Mouse (Mus musculus): ENCODE data around the gene Slc25a26. TPM values are rescaled to one million over a fixed set of nuclear protein-coding genes. Genes with fewer than 3 reads are reported as not detected.
A peak's percentile ranks its signal among the peaks of the same experiment; 100 is the strongest.
"Not testable (repeated sequence)": the region's sequence is repeated elsewhere in the genome, so short reads cannot be mapped to it uniquely, and the experiment has no call there.

Slc25a26 gene
- polyA plus RNA-seq, 1 experiment from 2014 or later, result 10.0 TPM

GRCm38 (mm10) chr6:94536478-94536877, 36.3 kb downstream of the Slc25a26 start:
- no peak overlapping the region for H3K4me3 ChIP-seq (replicated peaks)
- WGBS, result 73% methylated on average over 8 of the region's 8 CpGs
- H3K27ac ChIP-seq, result no peak overlapping the region
- no peak for ATAC-seq
- no peaks in the 10 kb centered on the region for H3K27me3 ChIP-seq (replicated peaks)
- H3K4me2 ChIP-seq (replicated peaks), result no peak overlapping the region
- H3K36me3 ChIP-seq, result no peaks in the 10 kb centered on the region
- no peaks in the 10 kb centered on the region for H3K9me3 ChIP-seq
- H3K4me1 ChIP-seq (replicated peaks), result peaks cover 6% of the 10 kb centered on the region; the same call in 1 of the 2 replicates
- H3K9ac ChIP-seq, result no peak overlapping the region

GRCm38 (mm10) chr6:94537652-94538051, 37.5 kb downstream of the Slc25a26 start:
- ATAC-seq, result no peak
- 78% methylated on average over 1 of the region's 1 CpGs for WGBS
- Histone ChIP-seq H3K4me1 (replicated peaks) (peaks cover 6% of the 10 kb centered on the region; the same call in 1 of the 2 replicates), H3K9ac (no peak overlapping the region), H3K4me3 (replicated peaks) (no peak overlapping the region), H3K36me3 (no peaks in the 10 kb centered on the region), H3K9me3 (no peaks in the 10 kb centered on the region), H3K27me3 (replicated peaks) (no peaks in the 10 kb centered on the region), H3K27ac (peak overlapping the region; percentile 13; the same call in 1 of the 2 replicates), H3K4me2 (replicated peaks) (no peak overlapping the region)

GRCm38 (mm10) chr6:94540090-94540489, 40.0 kb downstream of the Slc25a26 start:
- WGBS, result 90% methylated on average over 3 of the region's 3 CpGs
- H3K9me3 ChIP-seq, result no peaks in the 10 kb centered on the region
- H3K4me2 ChIP-seq (replicated peaks), result no peak overlapping the region
- ATAC-seq, result no peak
- H3K36me3 ChIP-seq, result no peaks in the 10 kb centered on the region
- H3K27ac ChIP-seq, result no peak overlapping the region
- no peak overlapping the region for H3K9ac ChIP-seq
- no peaks in the 10 kb centered on the region for H3K27me3 ChIP-seq (replicated peaks)
- H3K4me3 ChIP-seq (replicated peaks), result no peak overlapping the region
- peaks cover 6% of the 10 kb centered on the region; the same call in 1 of the 2 replicates for H3K4me1 ChIP-seq (replicated peaks)

GRCm38 (mm10) chr6:94540615-94541014, 40.5 kb downstream of the Slc25a26 start:
- no peak overlapping the region for H3K9ac ChIP-seq
- 77% methylated on average over 4 of the region's 4 CpGs for WGBS
- peaks cover 6% of the 10 kb centered on the region; the same call in 1 of the 2 replicates for H3K4me1 ChIP-seq (replicated peaks)
- H3K4me3 ChIP-seq (replicated peaks), result no peak overlapping the region
- peak overlapping the region; percentile 66 for H3K27ac ChIP-seq
- H3K4me2 ChIP-seq (replicated peaks), result no peak overlapping the region
- H3K36me3 ChIP-seq, result no peaks in the 10 kb centered on the region
- no peak for ATAC-seq
- H3K27me3 ChIP-seq (replicated peaks), result no peaks in the 10 kb centered on the region
- H3K9me3 ChIP-seq, result no peaks in the 10 kb centered on the region

- H3K27ac ChIP-seq, result peak overlapping the region; percentile 66
- H3K9ac ChIP-seq, result no peak overlapping the region
- no peaks in the 10 kb centered on the region for H3K36me3 ChIP-seq
- no peaks in the 10 kb centered on the region for H3K27me3 ChIP-seq (replicated peaks)
- ATAC-seq, result no peak
- H3K4me3 ChIP-seq (replicated peaks), result no peak overlapping the region
- H3K4me1 ChIP-seq (replicated peaks), result peaks cover 6% of the 10 kb centered on the region; the same call in 1 of the 2 replicates
- H3K9me3 ChIP-seq, result no peaks in the 10 kb centered on the region
- H3K4me2 ChIP-seq (replicated peaks), result no peak overlapping the region; the same call in 1 of the 2 replicates
- 35% methylated on average over 6 of the region's 6 CpGs for WGBS
These were observed 41.0 kb downstream of the Slc25a26 start for GRCm38 (mm10) chr6:94541133-94541532.

GRCm38 (mm10) chr6:94541854-94542253, 41.7 kb downstream of the Slc25a26 start:
- H3K36me3 ChIP-seq, result no peaks in the 10 kb centered on the region
- no peaks in the 10 kb centered on the region for H3K9me3 ChIP-seq
- H3K4me3 ChIP-seq (replicated peaks), result no peak overlapping the region
- 40% methylated on average over 7 of the region's 7 CpGs for WGBS
- peaks cover 6% of the 10 kb centered on the region; the same call in 1 of the 2 replicates for H3K4me1 ChIP-seq (replicated peaks)
- ATAC-seq, result no peak
- no peak overlapping the region for H3K4me2 ChIP-seq (replicated peaks)
- H3K27me3 ChIP-seq (replicated peaks), result no peaks in the 10 kb centered on the region
- H3K9ac ChIP-seq, result no peak overlapping the region
- 0 out of 2 replicates have a peak overlapping the region, but pooled peaks have one; percentile 7 for H3K27ac ChIP-seq

- Histone ChIP-seq H3K27ac (no peak overlapping the region), H3K4me2 (replicated peaks) (no peak overlapping the region), H3K9me3 (no peaks in the 10 kb centered on the region), H3K4me1 (replicated peaks) (peaks cover 4% of the 10 kb centered on the region; the same call in 1 of the 2 replicates), H3K36me3 (no peaks in the 10 kb centered on the region), H3K4me3 (replicated peaks) (no peak overlapping the region), H3K27me3 (replicated peaks) (no peaks in the 10 kb centered on the region), H3K9ac (no peak overlapping the region)
- no peak for ATAC-seq
- 45% methylated on average over 5 of the region's 5 CpGs for WGBS
These were observed 44.0 kb downstream of the Slc25a26 start for GRCm38 (mm10) chr6:94543902-94544840.

GRCm38 (mm10) chr6:94547239-94547638, 47.1 kb downstream of the Slc25a26 start:
- 47% methylated on average over 4 of the region's 4 CpGs for WGBS
- Histone ChIP-seq H3K9me3 (no peaks in the 10 kb centered on the region), H3K4me3 (replicated peaks) (no peak overlapping the region), H3K4me2 (replicated peaks) (no peak overlapping the region), H3K27me3 (replicated peaks) (no peaks in the 10 kb centered on the region), H3K9ac (no peak overlapping the region), H3K27ac (no peak overlapping the region), H3K4me1 (replicated peaks) (no peaks in the 10 kb centered on the region), H3K36me3 (no peaks in the 10 kb centered on the region)
- no peak for ATAC-seq

GRCm38 (mm10) chr6:94550298-94550697, 50.2 kb downstream of the Slc25a26 start:
- H3K4me3 ChIP-seq (replicated peaks), result no peak overlapping the region
- no peaks in the 10 kb centered on the region for H3K9me3 ChIP-seq
- H3K27ac ChIP-seq, result no peak overlapping the region
- no peak overlapping the region for H3K9ac ChIP-seq
- H3K27me3 ChIP-seq (replicated peaks), result no peaks in the 10 kb centered on the region
- ATAC-seq, result no peak
- no peaks in the 10 kb centered on the region for H3K36me3 ChIP-seq
- H3K4me2 ChIP-seq (replicated peaks), result no peak overlapping the region
- 74% methylated on average over 6 of the region's 6 CpGs for WGBS
- H3K4me1 ChIP-seq (replicated peaks), result no peaks in the 10 kb centered on the region

GRCm38 (mm10) chr6:94550851-94551250, 50.7 kb downstream of the Slc25a26 start:
- WGBS, result 79% methylated on average over 7 of the region's 7 CpGs
- no peak for ATAC-seq
- H3K27me3 ChIP-seq (replicated peaks), result no peaks in the 10 kb centered on the region

GRCm38 (mm10) chr6:94553085-94553484, 53.0 kb downstream of the Slc25a26 start:
- ATAC-seq, result no peak
- Histone ChIP-seq H3K27me3 (replicated peaks) (no peaks in the 10 kb centered on the region), H3K36me3 (no peaks in the 10 kb centered on the region), H3K27ac (no peak overlapping the region), H3K4me2 (replicated peaks) (no peak overlapping the region), H3K4me3 (replicated peaks) (no peak overlapping the region), H3K4me1 (replicated peaks) (no peaks in the 10 kb centered on the region), H3K9ac (no peak overlapping the region), H3K9me3 (no peaks in the 10 kb centered on the region)
- 94% methylated on average over 5 of the region's 5 CpGs for WGBS

More at GRCm38 (mm10) chr6:94550851-94551250, 50.7 kb downstream of the Slc25a26 start:
- Histone ChIP-seq H3K4me3 (replicated peaks) (no peak overlapping the region), H3K9ac (no peak overlapping the region), H3K4me1 (replicated peaks) (no peaks in the 10 kb centered on the region), H3K9me3 (no peaks in the 10 kb centered on the region), H3K36me3 (no peaks in the 10 kb centered on the region), H3K4me2 (replicated peaks) (no peak overlapping the region), H3K27ac (no peak overlapping the region)

GRCm38 (mm10) chr6:94558603-94559002, 58.5 kb downstream of the Slc25a26 start:
- not testable (repeated sequence) for ATAC-seq, H3K9me3 ChIP-seq
- WGBS, result 70% methylated on average over 1 of the region's 1 CpGs

More at GRCm38 (mm10) chr6:94558603-94559002, 58.5 kb downstream of the Slc25a26 start:
- H3K4me3 ChIP-seq (replicated peaks); H3K27ac ChIP-seq; H3K4me1 ChIP-seq (replicated peaks); H3K36me3 ChIP-seq; H3K4me2 ChIP-seq (replicated peaks); H3K27me3 ChIP-seq (replicated peaks); H3K9ac ChIP-seq: not testable (repeated sequence)

Data from intestine, embryonic 15.5 days (tissue).